Mouse (Mus musculus) midbrain, postnatal 0 days (tissue): ENCODE data around the gene 1700129C05Rik. TPM values are rescaled to one million over a fixed set of nuclear protein-coding genes. Genes with fewer than 3 reads are reported as not detected.

Experiments
- ATAC-seq: fragments of 200-750 bp; cut with Nextera tagmentation; 2 replicates; pipeline ENCODE4 v1.8.0; 2017; ENCODE audit warnings: moderate number of reproducible peaks, mild to moderate bottlenecking, moderate TSS enrichment, moderate library complexity; ENCODE audit not compliant: low FRiP score
- DNase-seq: peaks from one replicate; pipeline ENCODE4 v3.0.0-alpha.2; 2015; ENCODE audit warnings: low spot score
- H3K27ac ChIP-seq: fragments of 300-500 bp; sonication (generic); 2 replicates; pipeline ENCODE4 v1.5.1; 2014; ENCODE audit warnings: low read depth, mild to moderate bottlenecking, low read length, mixed read lengths
- H3K27me3 ChIP-seq: fragments of 300-500 bp; sonication (generic); 2 replicates; pipeline ENCODE4 v1.6.1; 2014; ENCODE audit warnings: low read length, control low read depth, mixed read lengths; ENCODE audit not compliant: insufficient read depth
- H3K36me3 ChIP-seq: fragments of 300-500 bp; sonication (generic); 2 replicates; pipeline ENCODE4 v1.6.1; 2014; ENCODE audit warnings: low read length, control low read depth, mixed read lengths; ENCODE audit not compliant: insufficient read depth
- H3K4me1 ChIP-seq: fragments of 300-500 bp; sonication (generic); 2 replicates; pipeline ENCODE4 v1.6.1; 2014; ENCODE audit warnings: mild to moderate bottlenecking, control low read depth, antibody characterized with exemption, low read length, mixed read lengths; ENCODE audit not compliant: insufficient read depth
- H3K4me2 ChIP-seq: fragments of 300-500 bp; sonication (generic); 2 replicates; pipeline ENCODE4 v1.6.1; 2014; ENCODE audit warnings: low read depth, mild to moderate bottlenecking, low read length, mixed read lengths; ENCODE audit not compliant: poor library complexity, severe bottlenecking
- H3K4me3 ChIP-seq: fragments of 300-500 bp; sonication (generic); 2 replicates; pipeline ENCODE4 v1.5.1; 2014; ENCODE audit warnings: low read depth, mild to moderate bottlenecking, low read length, moderate library complexity
- H3K9ac ChIP-seq: fragments of 300-500 bp; sonication (generic); replicated peaks from 2 replicates; pipeline ENCODE4 v1.6.1; 2014; ENCODE audit warnings: mild to moderate bottlenecking, low read length, moderate library complexity, mixed read lengths; ENCODE audit not compliant: poor library complexity, severe bottlenecking
- H3K9me3 ChIP-seq: fragments of 300-500 bp; sonication (generic); 2 replicates; pipeline ENCODE4 v1.6.1; 2016; ENCODE audit warnings: low read length, control low read depth
- CTCF ChIP-seq: IDR thresholded peaks from 2 replicates; pipeline ENCODE4 v1.5.1; 2016; ENCODE audit warnings: antibody characterized with exemption, mild to moderate bottlenecking
- WGBS: fragments of 180-500 bp; shearing (Covaris S2); extraction: QIAGEN DNeasy Blood & Tissue Kit; methylation state at CpG from one replicate; pipeline ENCODE4 v1.1.7; 2014; 5-methylcytosine and 5-hydroxymethylcytosine counted together
- polyA plus RNA-seq: library from polyadenylated mRNA; unstranded; fragments of >200 nt; fragmentation: Nextera tagmentation; extraction: Ambion mirVana; gene quantifications from 2 replicates; pipeline ENCODE4 v1.2.1, GENCODE M21; 2015
- total RNA-seq: library from RNA; depleted of rRNA; stranded (reverse); fragments of >200 nt; gene quantifications from 2 replicates; pipeline ENCODE4 v1.2.3, GENCODE M21; 2014; rRNA removed

Gene 1700129C05Rik
- total RNA-seq: not detected in 2 replicates
- not detected in 2 replicates for polyA plus RNA-seq

GRCm38 (mm10) chr14:59142793-59143192 lies at the start of gene 1700129C05Rik:
Gene 1700129C05Rik, minus strand, starts transcription at chr14:59142893.
- no peak for TF ChIP-seq CTCF
- Histone ChIP-seq H3K9me3 (no peaks in the 10 kb centered on the region), H3K27me3 (no peaks in the 10 kb centered on the region), H3K4me3 (no peak within 1 kb of the TSS), H3K36me3 (no peaks in the 10 kb centered on the region), H3K4me2 (no peak within 1 kb of the TSS), H3K4me1 (no peaks in the 10 kb centered on the region), H3K27ac (no peak within 1 kb of the TSS), H3K9ac (no peak within 1 kb of the TSS)
- ATAC-seq: no peak
- DNase-seq: no peak
- 96% methylated on average over 4 of the region's 4 CpGs for WGBS

DNA sequence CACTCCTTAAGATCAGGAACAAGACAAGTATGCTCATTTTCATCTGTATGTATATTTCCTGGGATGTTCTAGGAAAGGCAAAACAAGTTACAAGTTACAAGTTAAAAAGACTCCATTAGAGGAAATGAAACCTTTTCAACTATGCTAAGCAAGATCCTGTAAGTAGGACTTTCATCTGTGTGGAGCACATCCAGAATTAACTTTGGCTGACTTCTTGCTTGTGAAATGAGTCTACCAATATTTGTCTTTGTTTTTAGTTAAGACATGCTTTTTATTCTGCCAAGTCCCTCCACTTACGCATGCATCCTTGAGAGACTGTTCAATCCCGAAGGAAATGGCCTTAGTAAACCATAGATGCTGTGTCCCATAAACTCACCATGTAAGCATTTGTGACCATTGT lies 43.4 kb upstream of the 1700129C05Rik start:
- Histone ChIP-seq H3K27me3 (no peaks in the 10 kb centered on the region), H3K4me3 (no peak overlapping the region), H3K36me3 (no peaks in the 10 kb centered on the region), H3K4me2 (no peak overlapping the region), H3K9me3 (no peaks in the 10 kb centered on the region), H3K27ac (no peak overlapping the region), H3K9ac (no peak overlapping the region), H3K4me1 (no peaks in the 10 kb centered on the region)
- ATAC-seq (no peak), DNase-seq (no peak)
- WGBS: 89% methylated on average over 2 of the region's 2 CpGs
- TF ChIP-seq CTCF: no peak

DNA sequence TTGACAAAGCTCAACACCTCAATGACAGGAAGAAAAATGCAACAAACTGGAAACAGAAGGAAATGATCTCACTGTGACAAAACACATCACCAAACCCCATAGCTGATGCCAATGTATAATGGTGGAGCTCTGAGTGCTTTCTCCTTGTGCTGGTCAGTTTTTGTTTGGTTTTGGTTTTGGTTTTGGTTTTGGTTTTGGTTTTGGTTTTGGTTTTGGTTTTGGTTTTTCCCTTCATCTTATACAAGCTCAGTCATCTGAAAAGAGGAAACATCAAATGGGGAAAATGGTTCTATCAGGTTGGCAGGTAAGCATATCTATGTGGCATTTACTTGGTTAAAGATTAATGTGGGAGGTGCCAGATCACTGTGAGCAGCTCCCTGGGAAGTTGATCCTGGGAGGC lies 42.8 kb upstream of the 1700129C05Rik start:
- DNase-seq (no peak), ATAC-seq (no peak)
- no peak for TF ChIP-seq CTCF
- no peak overlapping the region for H3K4me3 ChIP-seq
- H3K36me3 ChIP-seq: no peaks in the 10 kb centered on the region
- no peak overlapping the region for H3K4me2 ChIP-seq
- H3K9me3 ChIP-seq: no peaks in the 10 kb centered on the region
- no peak overlapping the region for H3K9ac ChIP-seq
- H3K27me3 ChIP-seq: no peaks in the 10 kb centered on the region
- no peak overlapping the region for H3K27ac ChIP-seq
- H3K4me1 ChIP-seq: no peaks in the 10 kb centered on the region

DNA sequence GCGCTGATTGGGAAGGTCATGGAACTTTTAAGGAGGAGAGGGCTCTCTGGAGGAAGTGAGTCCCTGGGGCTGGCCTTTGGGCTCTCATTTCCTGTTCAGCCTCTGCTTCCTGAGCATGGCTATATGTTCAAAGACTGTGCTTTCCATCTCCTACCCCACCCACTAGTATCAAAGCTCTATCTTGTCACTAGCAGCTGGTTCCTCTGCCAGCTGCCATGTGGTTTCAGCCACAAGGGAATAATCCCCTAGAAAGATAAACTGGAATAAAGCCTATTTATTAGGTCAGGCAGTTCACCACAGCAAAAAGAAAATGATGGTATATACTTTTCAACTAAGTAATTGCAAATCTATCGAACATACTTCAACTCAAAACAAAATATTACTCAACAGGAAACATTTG lies 40.0 kb upstream of the 1700129C05Rik start:
- H3K4me2 ChIP-seq: no peak overlapping the region
- no peak for ATAC-seq
- H3K9ac ChIP-seq: no peak overlapping the region
- H3K9me3 ChIP-seq: no peaks in the 10 kb centered on the region
- no peak for TF ChIP-seq CTCF
- no peaks in the 10 kb centered on the region for H3K27me3 ChIP-seq
- 79% methylated on average over 2 of the region's 2 CpGs for WGBS
- H3K36me3 ChIP-seq: no peaks in the 10 kb centered on the region
- H3K27ac ChIP-seq: no peak overlapping the region
- no peak overlapping the region for H3K4me3 ChIP-seq
- no peak for DNase-seq
- H3K4me1 ChIP-seq: no peaks in the 10 kb centered on the region

DNA sequence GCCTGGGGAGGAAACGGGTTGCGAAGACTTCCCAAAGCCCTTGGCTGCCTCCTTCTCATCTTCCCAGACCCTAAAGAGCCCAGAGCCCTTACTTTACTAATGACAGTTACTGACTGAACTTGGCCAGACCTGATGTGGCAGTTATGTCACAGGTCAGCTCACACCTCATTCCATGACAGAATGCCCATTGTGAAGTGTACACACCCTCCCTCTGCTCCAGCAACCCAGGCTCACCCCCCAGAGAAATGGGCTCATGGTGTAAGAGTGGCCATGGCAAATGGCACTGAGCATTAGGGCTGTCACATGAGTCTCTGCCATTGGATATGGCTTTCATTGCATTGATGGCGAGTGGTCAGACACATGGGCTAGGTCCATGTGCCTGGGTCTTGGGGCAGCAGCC lies 36.0 kb upstream of the 1700129C05Rik start, which contains the start of gene Gm5142:
Gene Gm5142, minus strand, starts transcription at position 101 of the 400 bp plus-strand sequence.
- Histone ChIP-seq H3K27me3 (no peaks in the 10 kb centered on the region), H3K9ac (no peak within 1 kb of the TSS), H3K36me3 (no peaks in the 10 kb centered on the region), H3K27ac (no peak within 1 kb of the TSS), H3K4me2 (no peak within 1 kb of the TSS), H3K4me3 (no peak within 1 kb of the TSS), H3K9me3 (no peaks in the 10 kb centered on the region), H3K4me1 (no peaks in the 10 kb centered on the region)
- no peak for TF ChIP-seq CTCF
- WGBS: 96% methylated on average over 3 of the region's 3 CpGs
- DNase-seq (no peak), ATAC-seq (no peak)

- Histone ChIP-seq H3K27ac (no peak overlapping the region), H3K4me3 (no peak overlapping the region), H3K9me3 (no peaks in the 10 kb centered on the region), H3K9ac (no peak overlapping the region), H3K36me3 (no peaks in the 10 kb centered on the region), H3K4me2 (no peak overlapping the region), H3K27me3 (no peaks in the 10 kb centered on the region), H3K4me1 (no peaks in the 10 kb centered on the region)
- ATAC-seq (no peak), DNase-seq (no peak)
- TF ChIP-seq CTCF: no peak
- 81% methylated on average over 3 of the region's 3 CpGs for WGBS
Measured at GRCm38 (mm10) chr14:59157016-59157698, 14.5 kb upstream of the 1700129C05Rik start.
